Mouse (Mus musculus): ENCODE measurements around the gene Gm10408.
"Not testable (repeated sequence)": the region's sequence is repeated elsewhere in the genome, so short reads cannot be mapped to it uniquely, and the experiment has no call there.

Gene Gm10408

DNA sequence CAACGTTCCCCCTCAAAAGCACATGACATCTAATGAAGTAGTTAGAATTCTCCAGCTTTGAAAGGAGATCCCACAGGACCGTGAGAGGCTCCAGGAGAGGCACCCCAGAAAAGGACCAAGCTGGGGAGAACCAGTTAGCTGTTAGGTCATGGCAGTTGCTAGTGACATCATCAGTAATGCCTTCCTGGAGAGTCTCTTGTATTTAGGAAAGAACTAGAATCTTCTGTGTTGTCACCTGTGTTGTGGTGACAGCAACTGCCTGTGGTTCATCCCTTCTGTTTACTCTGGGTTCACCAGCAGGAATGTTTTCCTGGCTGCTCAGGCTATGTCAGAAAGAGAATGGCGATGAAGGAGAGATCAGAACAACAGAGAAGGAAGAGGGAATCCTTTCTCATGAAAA is at the start of gene Gm10408:
Gm10408 (plus strand) TSS at position 301 of the 400 bp plus-strand sequence.
- DNase-seq, result not testable (repeated sequence)

DNA sequence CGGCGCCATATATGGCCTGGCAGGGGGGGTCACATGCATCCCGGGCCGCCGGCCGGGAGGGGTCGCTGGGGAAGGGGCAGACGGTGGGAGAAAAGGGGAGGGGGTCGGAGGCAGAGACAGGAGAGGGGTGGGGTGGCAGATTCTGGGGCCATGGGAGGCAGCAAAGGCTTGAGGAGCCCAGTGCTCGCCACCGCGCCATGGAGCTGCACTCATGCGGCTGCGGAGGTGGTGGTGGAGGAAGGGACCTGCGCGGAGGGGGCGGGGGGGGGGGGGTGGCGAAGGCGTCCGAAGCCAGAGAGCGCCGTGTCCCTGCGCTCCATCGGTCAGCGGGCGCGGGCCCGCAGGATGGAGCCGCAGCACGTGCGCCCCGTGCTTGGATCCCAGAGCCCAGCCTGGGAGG is 36.9 kb upstream of the Gm10408 start, which contains the start of gene Gm10409:
Gm10409 (plus strand) TSS at position 301 of the 400 bp plus-strand sequence.
- DNase-seq, result not testable (repeated sequence)

DNA sequence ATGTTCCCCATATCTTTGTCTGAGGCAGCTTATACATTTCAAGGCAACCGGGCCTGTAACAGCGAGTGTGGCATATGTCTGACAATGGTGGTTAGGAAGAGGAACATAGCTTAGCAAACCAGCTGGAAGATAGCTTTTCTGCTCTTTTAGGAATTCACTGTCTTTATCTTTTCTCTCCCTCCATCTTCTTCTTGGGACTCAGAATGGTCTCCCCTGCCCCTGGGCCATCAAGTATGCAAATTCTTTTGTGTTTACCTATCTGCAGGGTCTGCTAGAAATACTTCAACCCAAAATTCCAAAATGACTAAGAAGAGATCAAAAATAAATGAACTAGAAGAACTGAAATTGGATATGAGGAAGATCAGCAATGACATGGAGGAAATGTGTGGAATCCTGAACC is 21.4 kb upstream of the Gm10408 start, which contains the start of gene Gm3005:
Gm3005 (plus strand) TSS at position 301 of the 400 bp plus-strand sequence.
- not testable (repeated sequence) for DNase-seq

Data from retina, postnatal 1 day (tissue).